Comparison of ENCODE assay signal across 10 mouse cellular contexts in the genomic region with DNA sequence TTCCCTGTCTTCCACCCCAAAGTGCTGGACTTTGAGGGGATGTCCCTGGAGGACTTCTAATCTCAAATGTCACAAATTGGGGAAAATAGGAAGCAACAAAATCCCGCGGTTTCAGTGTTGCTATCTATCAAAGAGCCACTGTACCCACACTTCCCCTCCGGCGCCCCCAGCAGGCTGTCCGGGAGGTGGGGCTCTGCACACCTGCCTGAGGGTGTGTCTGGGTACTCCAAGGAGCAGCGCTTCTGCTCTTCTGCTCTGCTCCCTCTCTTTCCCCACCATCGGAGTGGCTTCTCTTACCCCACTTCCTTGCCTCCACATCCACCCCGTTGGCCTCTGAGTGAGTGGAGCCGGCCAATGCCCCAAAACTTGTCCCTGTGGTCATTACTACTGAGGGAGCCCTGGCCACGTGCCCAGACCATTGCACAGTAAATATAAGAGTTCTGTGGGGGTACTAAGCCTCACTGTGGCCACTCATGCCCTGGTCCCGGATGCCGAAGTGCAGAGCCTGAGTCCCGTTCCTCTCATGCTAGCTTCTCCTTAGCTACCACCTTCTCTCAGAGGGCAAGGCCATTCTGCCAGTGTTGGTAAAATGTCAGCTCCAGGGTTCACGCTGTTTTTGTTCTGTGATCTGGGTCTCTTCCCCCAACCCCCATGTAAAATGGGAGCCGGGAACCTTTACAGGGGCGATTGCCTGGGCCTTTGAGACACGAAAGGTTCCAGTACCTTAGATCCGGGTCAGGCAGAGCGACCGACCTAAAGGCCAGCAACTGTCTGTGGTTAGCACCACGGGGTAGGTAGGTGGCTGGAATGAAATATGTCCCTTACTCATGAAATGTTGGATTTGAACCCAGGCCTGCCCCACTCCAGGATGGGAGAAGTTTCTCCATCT. TPM values are rescaled to one million over a fixed set of nuclear protein-coding genes. Genes with fewer than 3 reads are reported as not detected.
DNase-seq lines count a peak whose midpoint lies in the region; ATAC-seq and TF ChIP-seq lines count a peak whose summit lies in the region.
"Had no signal": no experiment of that assay in that cellular context is flagged by ENCODE, and none has a peak within 500 bp of the region (broad histone marks: within the 10 kb centered on the region; RNA-seq: fewer than 3 reads in every experiment).

No protein-coding gene starts in this region.

- WGBS in embryonic facial prominence, embryonic 14.5 days: 31% methylated on average over 21 of the region's 21 CpGs
- WGBS in hindbrain, embryonic 15.5 days: 43% methylated on average over 21 of the region's 21 CpGs
- WGBS in liver, postnatal 0 days (ENCODE audit: insufficient replicate concordance): 19% methylated on average over 21 of the region's 21 CpGs
- WGBS in stomach, embryonic 14.5 days: 38% methylated on average over 21 of the region's 21 CpGs

- 0 out of 2 replicates have a peak, but pooled peaks have one; percentile 1 for TF ChIP-seq EP300 in liver, postnatal 0 days (IDR thresholded peaks at IDR 0.05; ENCODE audit: low read depth)

- DNase-seq in embryo, embryonic 10.5 days (ENCODE audit: low spot score): peak; percentile 23
- DNase-seq in embryo, embryonic 11 days: no peak
- DNase-seq in embryonic facial prominence, embryonic 14.5 days (ENCODE audit: low spot score): no peak
- peak; percentile 71 for DNase-seq in liver, postnatal 0 days
- no peak for DNase-seq in cerebellum, postnatal 4 days (ENCODE audit: low spot score in 2 of 2)
- no peak for DNase-seq in left cerebral cortex, postnatal 14 days (ENCODE audit: low spot score in 2 of 2)

- TF ChIP-seq CTCF in liver, postnatal 0 days (IDR thresholded peaks at IDR 0.05; ENCODE audit: low read depth): peak; percentile 37; the same call in 1 of the 2 replicates

- peaks cover 16% of the 10 kb centered on the region; the same call in 1 of the 2 replicates for H3K36me3 ChIP-seq in embryonic facial prominence, embryonic 14.5 days (ENCODE audit: control insufficient read depth, insufficient read depth, low read length)
- H3K36me3 ChIP-seq in hindbrain, embryonic 15.5 days: no peaks in the 10 kb centered on the region
- peaks cover 9% of the 10 kb centered on the region for H3K36me3 ChIP-seq in liver, postnatal 0 days (replicated peaks; ENCODE audit: insufficient read depth, low read length)
- H3K36me3 ChIP-seq in stomach, embryonic 14.5 days (ENCODE audit: control insufficient read depth, insufficient read depth, low read length): peaks cover 18% of the 10 kb centered on the region; the same call in 1 of the 2 replicates

- no peaks in the 10 kb centered on the region for H3K9me3 ChIP-seq in embryonic facial prominence, embryonic 14.5 days (ENCODE audit: control insufficient read depth, low read length)
- no peaks in the 10 kb centered on the region for H3K9me3 ChIP-seq in hindbrain, embryonic 15.5 days
- no peaks in the 10 kb centered on the region for H3K9me3 ChIP-seq in liver, postnatal 0 days (ENCODE audit: low read length)
- no peaks in the 10 kb centered on the region for H3K9me3 ChIP-seq in stomach, embryonic 14.5 days (ENCODE audit: control insufficient read depth, low read depth, low read length)

- H3K4me1 ChIP-seq in embryonic facial prominence, embryonic 14.5 days (ENCODE audit: control insufficient read depth, insufficient read depth, low read length): peaks cover 46% of the 10 kb centered on the region
- peaks cover 55% of the 10 kb centered on the region for H3K4me1 ChIP-seq in hindbrain, embryonic 15.5 days (replicated peaks)
- H3K4me1 ChIP-seq in liver, postnatal 0 days (ENCODE audit: insufficient read depth): peaks cover 29% of the 10 kb centered on the region
- peaks cover 48% of the 10 kb centered on the region for H3K4me1 ChIP-seq in stomach, embryonic 14.5 days (ENCODE audit: control insufficient read depth, insufficient read depth, low read length)

- intact Hi-C loops in left cerebral cortex, postnatal 14 days (cut with DNase I): no loop called here

- H3K4me2 ChIP-seq in embryonic facial prominence, embryonic 14.5 days (ENCODE audit: low read depth, low read length): peak overlapping the region; percentile 87
- H3K4me2 ChIP-seq in hindbrain, embryonic 15.5 days: peak overlapping the region; percentile 72
- peak overlapping the region; percentile 75 for H3K4me2 ChIP-seq in liver, postnatal 0 days (ENCODE audit: low read depth, low read length)
- H3K4me2 ChIP-seq in stomach, embryonic 14.5 days (replicated peaks; ENCODE audit: low read depth, low read length): peak overlapping the region; percentile 78

- H3K27ac ChIP-seq in embryonic facial prominence, embryonic 14.5 days (replicated peaks; ENCODE audit: low read depth, low read length): peak overlapping the region; percentile 88
- 0 out of 2 replicates have a peak overlapping the region, but pooled peaks have one; percentile 72 for H3K27ac ChIP-seq in hindbrain, embryonic 15.5 days (replicated peaks)
- peak overlapping the region; percentile 97 for H3K27ac ChIP-seq in liver, postnatal 0 days (ENCODE audit: low read depth)
- H3K27ac ChIP-seq in stomach, embryonic 14.5 days (ENCODE audit: low read length): peak overlapping the region; percentile 91

- no peak for ATAC-seq in embryonic facial prominence, embryonic 14.5 days (ENCODE audit: low read depth)
- no peak for ATAC-seq in hindbrain, embryonic 15.5 days (ENCODE audit: low FRiP score, low read depth)
- peak; percentile 16 for ATAC-seq in liver, postnatal 0 days
- no peak for ATAC-seq in stomach, embryonic 14.5 days (ENCODE audit: insufficient number of reproducible peaks, insufficient read depth, low FRiP score, low read depth)

- peak overlapping the region; percentile 72 for H3K4me3 ChIP-seq in embryonic facial prominence, embryonic 14.5 days (ENCODE audit: low read depth, low read length)
- peak overlapping the region; percentile 47 for H3K4me3 ChIP-seq in hindbrain, embryonic 15.5 days
- peak overlapping the region; percentile 68 for H3K4me3 ChIP-seq in liver, postnatal 0 days (ENCODE audit: low read depth, low read length)
- H3K4me3 ChIP-seq in stomach, embryonic 14.5 days (ENCODE audit: low read depth, low read length): peak overlapping the region; percentile 70

- H3K9ac ChIP-seq in embryonic facial prominence, embryonic 14.5 days (ENCODE audit: low read depth, low read length): peak overlapping the region; percentile 81
- 0 out of 2 replicates have a peak overlapping the region, but pooled peaks have one; percentile 55 for H3K9ac ChIP-seq in hindbrain, embryonic 15.5 days
- H3K9ac ChIP-seq in liver, postnatal 0 days (replicated peaks): peak overlapping the region; percentile 80
- H3K9ac ChIP-seq in stomach, embryonic 14.5 days (replicated peaks; ENCODE audit: low read depth, low read length): peak overlapping the region; percentile 89

- H3K27me3 ChIP-seq in embryonic facial prominence, embryonic 14.5 days (replicated peaks; ENCODE audit: control insufficient read depth, insufficient read depth, low read length): no peaks in the 10 kb centered on the region; the same call in none of the 2 replicates
- peaks cover 22% of the 10 kb centered on the region for H3K27me3 ChIP-seq in hindbrain, embryonic 15.5 days
- peaks cover 18% of the 10 kb centered on the region for H3K27me3 ChIP-seq in liver, postnatal 0 days (ENCODE audit: insufficient read depth, low read length)
- no peaks in the 10 kb centered on the region for H3K27me3 ChIP-seq in stomach, embryonic 14.5 days (ENCODE audit: control insufficient read depth, insufficient read depth, low read length)

RNA-seq across cellular contexts. Expression of gene Cdc42ep1, which starts 1.4 kb away (rescaled TPM):
- polyA plus RNA-seq in embryonic facial prominence, embryonic 14.5 days (2014; fragmentation: Nextera tagmentation; extraction: Ambion mirVana): 30.8 and 36.1 TPM in 2 replicates
- 14.7 and 15.5 TPM in 2 replicates for polyA plus RNA-seq in hindbrain, embryonic 15.5 days (2015; fragmentation: Nextera tagmentation; extraction: Ambion mirVana)
- polyA plus RNA-seq in liver, postnatal 0 days (2015; fragmentation: Nextera tagmentation; extraction: Ambion mirVana): 12.6 and 19.8 TPM in 2 replicates
- 40.7 and 41.7 TPM in 2 replicates for polyA plus RNA-seq in stomach, embryonic 14.5 days (2014; fragmentation: Nextera tagmentation; extraction: Ambion mirVana)
- total RNA-seq in left cerebral cortex, postnatal 14 days (2021): 10 to 100 TPM in 1 of 2 experiments, 1 to 10 TPM in 1; 6.5 to 11.0 TPM
- total RNA-seq: CH12.LX had no signal

RNA-seq across cellular contexts. Expression of gene Lgals2, which starts 11.5 kb away (rescaled TPM):
- polyA plus RNA-seq in embryonic facial prominence, embryonic 14.5 days (2014; fragmentation: Nextera tagmentation; extraction: Ambion mirVana): 0.89 and 1.4 TPM in 2 replicates
- polyA plus RNA-seq in hindbrain, embryonic 15.5 days (2015; fragmentation: Nextera tagmentation; extraction: Ambion mirVana): 0.68 TPM in 1 of 2 replicates, not detected in the other
- polyA plus RNA-seq in liver, postnatal 0 days (2015; fragmentation: Nextera tagmentation; extraction: Ambion mirVana): 3.4 TPM in 2 replicates
- polyA plus RNA-seq in stomach, embryonic 14.5 days (2014; fragmentation: Nextera tagmentation; extraction: Ambion mirVana): 30.0 and 39.7 TPM in 2 replicates
- not detected for total RNA-seq in left cerebral cortex, postnatal 14 days (2021)
- total RNA-seq: CH12.LX had no signal

RNA-seq across cellular contexts. Expression of gene Gga1, which starts 33.2 kb away (rescaled TPM):
- polyA plus RNA-seq in embryonic facial prominence, embryonic 14.5 days (2014; fragmentation: Nextera tagmentation; extraction: Ambion mirVana): 42.5 and 46.9 TPM in 2 replicates
- polyA plus RNA-seq in hindbrain, embryonic 15.5 days (2015; fragmentation: Nextera tagmentation; extraction: Ambion mirVana): 44.7 and 51.9 TPM in 2 replicates
- polyA plus RNA-seq in liver, postnatal 0 days (2015; fragmentation: Nextera tagmentation; extraction: Ambion mirVana): 12.9 and 14.8 TPM in 2 replicates
- polyA plus RNA-seq in stomach, embryonic 14.5 days (2014; fragmentation: Nextera tagmentation; extraction: Ambion mirVana): 38.2 and 40.4 TPM in 2 replicates
- 10 to 100 TPM; 53.7 to 56.3 TPM for total RNA-seq in left cerebral cortex, postnatal 14 days (2021)

RNA-seq across cellular contexts. Expression of gene Card10, which starts 41.0 kb away (rescaled TPM):
- 6.1 and 6.3 TPM in 2 replicates for polyA plus RNA-seq in embryonic facial prominence, embryonic 14.5 days (2014; fragmentation: Nextera tagmentation; extraction: Ambion mirVana)
- polyA plus RNA-seq in hindbrain, embryonic 15.5 days (2015; fragmentation: Nextera tagmentation; extraction: Ambion mirVana): 2.4 and 2.6 TPM in 2 replicates
- 1.5 and 1.8 TPM in 2 replicates for polyA plus RNA-seq in liver, postnatal 0 days (2015; fragmentation: Nextera tagmentation; extraction: Ambion mirVana)
- polyA plus RNA-seq in stomach, embryonic 14.5 days (2014; fragmentation: Nextera tagmentation; extraction: Ambion mirVana): 6.5 and 7.6 TPM in 2 replicates
- total RNA-seq in left cerebral cortex, postnatal 14 days (2021): 1 to 10 TPM; 4.0 to 5.1 TPM

RNA-seq across cellular contexts. Expression of gene Gm49510, which starts 55.6 kb away (rescaled TPM):
- 0.58 and 0.98 TPM in 2 replicates for polyA plus RNA-seq in embryonic facial prominence, embryonic 14.5 days (2014; fragmentation: Nextera tagmentation; extraction: Ambion mirVana)
- not detected in 2 replicates for polyA plus RNA-seq in hindbrain, embryonic 15.5 days (2015; fragmentation: Nextera tagmentation; extraction: Ambion mirVana)
- polyA plus RNA-seq in liver, postnatal 0 days (2015; fragmentation: Nextera tagmentation; extraction: Ambion mirVana): 0.07 TPM in 1 of 2 replicates, not detected in the other
- polyA plus RNA-seq in stomach, embryonic 14.5 days (2014; fragmentation: Nextera tagmentation; extraction: Ambion mirVana): 0.21 TPM in 1 of 2 replicates, not detected in the other
- under 1 TPM in 1 of 2 experiments, not detected in 1; 0.23 TPM for total RNA-seq in left cerebral cortex, postnatal 14 days (2021)
- total RNA-seq: heart, postnatal 14 days had no signal

Comparison
In these comparisons a context has a peak if more than half of its experiments do, and no peak if none do; other contexts are left out.
1. DNase-seq: peak in embryo, embryonic 10.5 days (single experiment) and liver, postnatal 0 days (single experiment); none in embryo, embryonic 11 days (single experiment), embryonic facial prominence, embryonic 14.5 days (single experiment), cerebellum, postnatal 4 days (0 of 2) and left cerebral cortex, postnatal 14 days (0 of 2).
2. Peak in every context shown above with its lines, with median percentiles within 50 percentile points of each other: H3K27ac ChIP-seq, H3K4me2 ChIP-seq, H3K4me3 ChIP-seq and H3K9ac ChIP-seq.